Mouse (Mus musculus): ENCODE measurements around the gene Large1.

- TF ChIP-seq CTCF (IDR thresholded peaks at IDR 0.05; ENCODE audit: low read depth, low read length), result no peak
- no peak for TF ChIP-seq POLR2A (IDR thresholded peaks at IDR 0.05; ENCODE audit: borderline replicate concordance, low read depth, low read length)
These were observed 127.7 kb downstream of the Large1 start for GRCm38 (mm10) chr8:73225654-73226053.

Data from bone marrow macrophage, adult 2 months (primary cell).